Mouse (Mus musculus): ENCODE measurements around the gene Mdga1.

Mdga1 gene

GRCm38 (mm10) chr17:29844949-29845348 is 124.9 kb downstream of the Mdga1 start:
- no peak for DNase-seq (ENCODE audit: low spot score in 2 of 2)

DNA sequence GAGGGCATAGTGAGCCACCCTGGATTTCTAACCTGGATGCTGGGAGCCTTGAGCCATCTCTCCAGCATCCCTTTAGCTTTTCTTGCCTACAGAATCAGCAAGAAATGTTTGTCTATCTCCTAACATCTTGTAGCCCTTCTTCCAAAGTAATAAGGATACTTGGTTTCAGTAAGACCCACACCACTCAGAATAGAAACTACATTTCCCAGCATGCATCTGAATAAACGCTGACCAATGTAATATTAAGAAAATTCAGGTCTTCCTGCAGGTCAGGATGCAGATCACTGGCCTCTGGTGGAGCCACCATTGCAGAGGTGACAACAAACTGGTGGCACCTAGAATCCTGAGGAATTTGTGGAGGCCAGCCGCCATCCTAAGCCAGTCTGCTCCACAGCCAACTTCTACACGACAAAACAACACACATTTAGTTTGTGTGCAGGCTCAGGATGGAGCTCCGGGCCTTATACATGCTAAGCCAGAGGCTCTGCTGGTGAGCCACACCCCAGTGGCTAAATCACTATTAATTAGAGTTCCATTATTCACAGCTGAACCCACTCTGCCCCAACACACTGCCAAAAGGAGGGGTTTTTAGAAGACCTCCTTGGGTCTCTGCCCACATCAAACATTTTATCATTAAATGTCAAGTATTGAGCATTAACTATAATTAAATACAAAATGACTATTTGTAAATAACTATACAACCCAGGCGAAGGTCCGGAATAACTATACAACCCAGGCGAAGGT is 126.3 kb downstream of the Mdga1 start:
- DNase-seq (ENCODE audit: low spot score in 2 of 2) = no peak

DNA sequence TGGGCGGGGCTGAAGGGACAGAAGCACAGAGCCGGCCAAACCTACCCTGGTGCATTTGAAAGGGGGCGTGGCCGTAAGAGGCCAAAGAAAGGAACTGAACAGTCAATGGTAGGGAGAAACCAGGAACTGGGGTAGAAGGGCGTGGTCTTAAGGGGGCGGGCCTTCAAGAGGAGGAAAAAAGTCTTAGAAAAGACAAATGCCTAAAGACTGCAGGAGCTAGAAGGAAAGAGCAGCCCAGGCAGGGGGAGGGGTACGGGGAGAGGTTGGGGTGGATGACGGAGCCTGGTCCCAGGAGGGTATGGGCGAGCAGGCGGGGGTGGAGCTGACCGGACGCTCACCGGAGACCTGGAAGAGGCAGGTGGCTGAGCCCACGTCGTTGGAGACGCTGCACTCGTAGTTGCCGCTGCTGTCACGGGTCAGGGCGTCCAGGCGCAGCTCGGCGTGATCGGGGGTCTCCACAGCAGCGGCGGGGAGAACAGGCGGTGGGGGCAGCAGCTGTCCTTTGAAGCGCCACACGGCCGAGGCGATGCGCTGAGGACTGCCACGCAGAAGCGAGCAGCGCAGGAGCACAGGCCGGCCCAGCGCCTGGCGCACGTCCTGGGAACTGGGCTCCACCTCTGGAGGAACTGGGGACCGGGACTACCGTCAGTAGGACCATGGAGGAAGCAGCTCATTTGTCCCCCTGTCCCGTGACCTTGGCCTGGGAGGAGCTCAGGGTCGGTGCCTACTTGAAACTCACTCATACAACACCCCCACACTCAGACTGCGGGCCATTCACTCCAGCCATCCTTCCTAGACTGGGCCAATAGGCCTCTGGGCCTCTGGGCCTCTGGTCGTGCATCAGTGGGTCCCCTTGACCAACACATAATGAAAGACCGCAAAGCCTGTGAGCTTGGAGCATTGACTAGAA is 127.9 kb downstream of the Mdga1 start:
- DNase-seq (ENCODE audit: low spot score in 2 of 2) = peak; percentile 43 to 65

- DNase-seq (ENCODE audit: low spot score in 2 of 2) = no peak
Observed at GRCm38 (mm10) chr17:29838029-29838428, 131.9 kb downstream of the Mdga1 start.

DNA sequence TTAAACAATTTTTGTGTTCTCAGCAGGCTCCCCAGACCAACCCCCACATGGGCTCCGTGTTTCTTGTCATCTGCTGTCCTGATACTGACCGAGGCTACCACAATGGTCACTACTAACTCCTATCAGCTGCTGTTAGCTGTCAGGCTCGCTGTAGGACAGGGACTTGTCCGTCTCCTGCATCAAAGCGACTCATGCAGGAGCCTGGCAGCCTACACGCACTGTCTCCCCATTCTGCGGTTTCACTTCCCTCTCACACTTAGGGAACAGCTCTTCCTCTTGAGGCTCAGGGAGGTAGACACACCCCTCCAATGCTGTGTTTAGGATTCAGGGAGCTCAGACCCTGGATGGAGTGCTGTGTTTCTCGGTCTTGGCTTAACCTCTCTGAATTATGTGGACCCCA is 132.4 kb downstream of the Mdga1 start:
- no peak for DNase-seq (ENCODE audit: low spot score in 2 of 2)

GRCm38 (mm10) chr17:29834768-29835167 is 135.1 kb downstream of the Mdga1 start:
- DNase-seq (ENCODE audit: low spot score in 2 of 2) = no peak

DNA sequence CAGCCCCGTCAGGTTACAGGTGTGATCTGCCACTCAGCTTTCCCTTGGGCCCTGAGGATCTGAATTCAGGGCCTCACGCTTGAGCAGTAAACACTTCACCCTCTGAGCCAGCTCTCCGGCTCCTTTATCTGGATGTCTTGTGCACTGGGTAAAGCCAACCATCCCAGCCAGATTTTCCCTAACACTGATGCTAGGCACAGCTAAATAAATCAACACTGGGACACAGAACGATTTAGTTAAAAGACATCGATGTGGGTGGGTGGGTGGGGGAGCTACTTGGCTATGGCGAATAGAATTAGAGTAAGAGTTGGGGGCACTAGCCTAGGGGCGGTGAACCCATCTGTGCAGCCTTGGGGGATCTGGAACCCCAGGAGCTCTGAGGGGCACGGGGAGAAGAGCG is 135.6 kb downstream of the Mdga1 start:
- no peak for DNase-seq (ENCODE audit: low spot score in 2 of 2)

GRCm38 (mm10) chr17:29831696-29832095 is 138.2 kb downstream of the Mdga1 start:
- DNase-seq (ENCODE audit: low spot score in 2 of 2) = no peak

DNA sequence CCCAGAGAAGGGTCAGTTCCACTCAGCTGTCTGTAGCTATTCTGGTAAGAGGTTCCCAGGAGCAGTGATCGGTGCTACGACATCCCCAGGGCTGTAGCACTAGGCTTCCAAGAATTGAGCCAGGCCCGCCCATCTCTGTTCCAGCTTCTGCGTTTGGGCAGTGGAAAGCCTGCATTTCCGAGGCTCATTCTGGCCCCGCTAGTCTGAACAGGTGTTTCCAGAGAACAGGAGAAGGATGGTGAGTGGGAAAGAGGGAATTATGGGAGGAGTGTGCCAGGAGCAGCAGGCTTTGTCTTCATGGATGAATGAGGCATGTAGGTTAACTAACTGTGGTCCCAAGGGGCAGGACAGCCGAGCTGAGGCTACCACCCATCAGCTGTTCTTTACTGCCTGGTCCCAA is 140.8 kb downstream of the Mdga1 start:
- DNase-seq (ENCODE audit: low spot score in 2 of 2) = no peak

- no peak for DNase-seq (ENCODE audit: low spot score in 2 of 2)
Observed at GRCm38 (mm10) chr17:29827602-29828001, 142.3 kb downstream of the Mdga1 start.

GRCm38 (mm10) chr17:29824512-29825120 is 145.3 kb downstream of the Mdga1 start:
- no peak for DNase-seq (ENCODE audit: low spot score in 2 of 2)

GRCm38 (mm10) chr17:29824208-29824509 is 145.7 kb downstream of the Mdga1 start:
- no peak for DNase-seq (ENCODE audit: low spot score in 2 of 2)

DNA sequence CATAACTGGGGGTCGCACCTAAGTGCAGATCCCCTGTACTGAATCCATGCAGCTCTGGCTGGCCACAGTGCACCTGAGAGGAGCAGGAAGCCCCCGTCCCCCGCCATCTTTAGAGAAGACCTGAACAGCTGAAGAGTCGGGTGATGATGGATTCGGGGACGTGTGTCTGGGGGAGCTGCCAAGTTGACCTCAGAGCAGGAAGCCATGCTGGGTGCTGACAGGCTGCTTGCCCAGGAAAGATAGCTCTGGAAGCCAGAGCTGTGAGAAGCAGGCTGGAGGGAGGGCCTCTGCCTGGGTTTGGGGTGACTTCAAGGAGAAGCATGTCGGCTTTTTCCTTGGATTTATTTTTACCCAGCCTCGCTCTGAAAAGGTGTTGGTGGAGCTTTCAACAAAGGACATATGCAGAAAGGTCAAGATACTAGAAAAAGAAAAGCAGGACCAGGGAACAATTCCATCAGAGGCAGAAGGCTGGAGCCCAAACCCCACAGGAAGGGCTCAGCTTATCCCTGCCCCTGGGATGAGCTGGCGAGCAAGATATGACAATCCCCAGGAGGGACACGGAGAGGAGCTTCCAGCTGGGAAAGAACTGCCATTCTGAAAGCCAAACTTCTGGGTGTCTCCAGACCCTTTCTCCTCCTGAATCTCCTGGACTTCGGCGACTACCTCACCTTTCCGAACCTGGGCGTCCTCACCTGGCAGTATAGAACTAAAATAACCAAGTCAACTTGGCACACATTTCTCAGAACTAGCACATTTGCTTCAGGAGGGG is 146.3 kb downstream of the Mdga1 start:
- no peak for DNase-seq (ENCODE audit: low spot score in 2 of 2)

GRCm38 (mm10) chr17:29819608-29820007 is 150.3 kb downstream of the Mdga1 start:
- DNase-seq (ENCODE audit: low spot score in 2 of 2) = no peak

GRCm38 (mm10) chr17:29818989-29819388 is 150.9 kb downstream of the Mdga1 start:
- DNase-seq (ENCODE audit: low spot score in 2 of 2) = no peak

DNA sequence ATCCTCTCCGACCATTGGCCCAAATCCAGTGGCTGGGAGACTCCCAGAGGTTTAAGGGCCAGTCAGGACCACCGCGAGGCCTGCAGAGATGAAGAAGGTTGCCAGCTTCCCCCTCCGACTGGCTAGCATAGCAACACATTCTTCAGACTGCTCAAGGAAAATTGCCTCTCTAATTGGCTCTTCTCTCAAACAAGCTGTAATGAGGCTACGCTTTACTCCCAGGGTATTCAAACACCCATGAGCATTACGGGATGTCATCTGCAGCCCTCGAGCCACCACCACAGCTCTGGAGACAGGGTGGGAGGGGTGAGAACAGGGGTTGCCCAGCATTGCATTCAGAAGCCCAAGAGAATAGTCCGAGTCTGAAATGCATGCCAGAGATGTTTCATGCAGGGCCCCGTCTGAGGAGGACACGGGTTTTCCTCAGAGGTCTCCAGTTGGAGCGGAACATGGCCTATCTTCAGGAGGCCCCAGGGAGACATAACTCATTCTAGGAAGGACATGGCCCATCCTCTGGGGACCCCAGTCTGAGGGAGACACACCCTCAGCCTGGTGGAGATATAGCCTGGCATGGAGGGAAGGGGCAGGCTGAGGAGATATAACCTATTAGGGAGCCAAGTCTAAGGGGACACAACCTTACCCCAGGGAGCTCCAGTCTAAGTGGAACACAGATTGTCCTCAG is 151.5 kb downstream of the Mdga1 start:
- DNase-seq (ENCODE audit: low spot score in 2 of 2) = no peak

DNA sequence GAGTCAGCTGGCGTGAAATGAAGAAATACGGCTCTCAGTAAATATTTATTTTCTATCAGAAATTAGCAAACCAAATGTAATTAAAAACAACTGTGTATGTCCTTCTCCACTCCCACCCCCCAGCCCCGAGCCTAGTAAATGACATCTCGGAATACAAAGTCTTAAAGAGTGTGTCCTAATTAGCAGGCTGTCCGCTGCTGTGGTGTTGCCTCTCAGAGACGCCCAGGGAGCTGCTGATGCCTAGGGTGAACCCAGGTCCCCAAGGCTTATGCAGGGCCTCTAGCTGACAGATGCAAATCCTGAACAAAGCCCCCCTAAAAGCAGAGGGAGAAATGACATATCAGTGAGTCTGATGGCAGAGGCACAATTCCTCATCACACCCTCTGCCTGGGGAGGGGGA is 155.1 kb downstream of the Mdga1 start:
- DNase-seq (ENCODE audit: low spot score in 2 of 2) = no peak

GRCm38 (mm10) chr17:29813328-29813727 is 156.6 kb downstream of the Mdga1 start:
- no peak for DNase-seq (ENCODE audit: low spot score in 2 of 2)

GRCm38 (mm10) chr17:29803545-29803944 is 166.3 kb downstream of the Mdga1 start:
- DNase-seq (ENCODE audit: low spot score in 2 of 2) = no peak

DNA sequence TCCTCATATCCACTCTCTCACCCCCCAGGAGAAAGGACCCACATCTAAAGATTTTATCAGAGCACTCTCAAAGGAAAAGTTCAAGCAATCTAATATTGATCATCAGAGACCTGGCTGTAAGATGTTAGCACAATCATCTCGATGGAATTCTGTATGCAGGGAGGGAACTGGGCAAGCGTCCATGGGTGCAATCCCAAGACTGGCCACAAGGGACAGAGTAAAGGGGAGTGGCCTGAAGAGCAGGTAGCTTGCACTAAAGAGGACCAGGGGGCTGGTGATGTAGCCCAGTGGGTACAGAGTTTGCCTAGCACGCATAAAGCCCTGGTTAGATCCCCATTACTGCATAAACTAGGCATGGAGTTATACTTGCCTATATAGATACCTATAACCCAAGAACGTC is 168.5 kb downstream of the Mdga1 start:
- peak; percentile 67 to 90 for DNase-seq (ENCODE audit: low spot score in 2 of 2)

GRCm38 (mm10) chr17:29800096-29800455 is 169.8 kb downstream of the Mdga1 start:
- DNase-seq (ENCODE audit: low spot score in 2 of 2) = no peak

Measured in urinary bladder, postnatal 4 days (tissue).